ENCODE assay signal across 16 mouse cellular contexts in genomic region chr2:70333553-70333952, GRCm38 (mm10).
DNase-seq lines count a peak whose midpoint lies in the region; ATAC-seq and TF ChIP-seq lines count a peak whose summit lies in the region.
"Had no signal": no experiment of that assay in that cellular context is flagged by ENCODE, and none has a peak within 500 bp of the region (broad histone marks: within the 10 kb centered on the region; RNA-seq: fewer than 3 reads in every experiment).

No protein-coding gene starts in this region.

- H3K27me3 ChIP-seq in lung, postnatal 0 days (replicated peaks; ENCODE audit: insufficient read depth, low read length) = no peaks in the 10 kb centered on the region
- no peaks in the 10 kb centered on the region for H3K27me3 ChIP-seq in forebrain, embryonic 14.5 days (replicated peaks; ENCODE audit: control insufficient read depth, insufficient read depth, low read length)
- H3K27me3 ChIP-seq: CH12.LX had no signal

- WGBS in lung, postnatal 0 days = 41% methylated on average over 6 of the region's 6 CpGs
- 86% methylated on average over 6 of the region's 6 CpGs for WGBS in forebrain, embryonic 14.5 days

- peaks cover 9% of the 10 kb centered on the region; the same call in 1 of the 2 replicates for H3K4me1 ChIP-seq in lung, postnatal 0 days (ENCODE audit: insufficient read depth, low read depth, low read length)
- peaks cover 6% of the 10 kb centered on the region; the same call in 1 of the 2 replicates for H3K4me1 ChIP-seq in forebrain, embryonic 14.5 days (ENCODE audit: control insufficient read depth, insufficient read depth, low read length)

- H3K4me3 ChIP-seq in lung, postnatal 0 days (ENCODE audit: low read depth, low read length) = no peak overlapping the region
- H3K4me3 ChIP-seq in forebrain, embryonic 14.5 days (ENCODE audit: low read depth, low read length) = no peak overlapping the region
- H3K4me3 ChIP-seq: forebrain, embryonic 10.5 days had no signal

- H3K4me2 ChIP-seq in lung, postnatal 0 days (replicated peaks; ENCODE audit: low read depth, low read length) = no peak overlapping the region
- H3K4me2 ChIP-seq in forebrain, embryonic 14.5 days (ENCODE audit: low read length) = no peak overlapping the region
- H3K4me2 ChIP-seq: liver, embryonic 11.5 days had no signal

- H3K36me3 ChIP-seq in lung, postnatal 0 days (ENCODE audit: insufficient read depth, low read length) = no peaks in the 10 kb centered on the region
- H3K36me3 ChIP-seq in forebrain, embryonic 14.5 days (ENCODE audit: control insufficient read depth, insufficient read depth, low read length) = no peaks in the 10 kb centered on the region
- H3K36me3 ChIP-seq: forebrain, embryonic 10.5 days had no signal

- no peak overlapping the region for H3K9ac ChIP-seq in lung, postnatal 0 days (replicated peaks; ENCODE audit: low read depth)
- no peak overlapping the region for H3K9ac ChIP-seq in forebrain, embryonic 14.5 days (ENCODE audit: low read length)

- ATAC-seq in lung, postnatal 0 days = peak; percentile 86
- no peak for ATAC-seq in erythroblast, adult 5-6 weeks (replicated peaks; ENCODE audit: low FRiP score, poor library complexity, severe bottlenecking)
- no peak for ATAC-seq in forebrain, embryonic 14.5 days
- ATAC-seq: hindbrain, embryonic 16.5 days had no signal

- TF ChIP-seq CTCF in lung, postnatal 0 days (IDR thresholded peaks at IDR 0.05) = no peak

- peak; percentile 90 for TF ChIP-seq EP300 in lung, postnatal 0 days (IDR thresholded peaks at IDR 0.05)

- DNase-seq in kidney, postnatal 10 days = peak; percentile 19
- no peak for DNase-seq in kidney, adult 8-10 months
- peak; percentile 95 for DNase-seq in adipocyte (ENCODE audit: low spot score)
- DNase-seq in adrenal gland, postnatal 25 days = peak; percentile 68
- DNase-seq in lung, postnatal 0 days (ENCODE audit: low spot score) = peak; percentile 88
- DNase-seq in forebrain, embryonic 14.5 days (ENCODE audit: low spot score) = no peak
- DNase-seq in yolk sac, embryonic 10.5 days (ENCODE audit: low spot score) = no peak
- DNase-seq: cerebellum, adult 2 months; kidney, postnatal 14 days; layer of hippocampus, postnatal 36 days; right cerebral cortex, postnatal 4 days had no signal

- H3K27ac ChIP-seq in lung, postnatal 0 days (ENCODE audit: low read length) = 0 out of 2 replicates have a peak overlapping the region, but pooled peaks have one; percentile 38
- H3K27ac ChIP-seq in forebrain, embryonic 14.5 days (ENCODE audit: low read depth, low read length) = no peak overlapping the region
- H3K27ac ChIP-seq: forebrain, embryonic 10.5 days had no signal

- no peaks in the 10 kb centered on the region for H3K9me3 ChIP-seq in lung, postnatal 0 days (ENCODE audit: low read length)
- H3K9me3 ChIP-seq in forebrain, embryonic 14.5 days (replicated peaks; ENCODE audit: control insufficient read depth, low read length) = no peaks in the 10 kb centered on the region
- H3K9me3 ChIP-seq: forebrain, embryonic 10.5 days had no signal

Comparison
In these comparisons a context has a peak if more than half of its experiments do, and no peak if none do; other contexts are left out.
1. DNase-seq: peak in kidney, postnatal 10 days (single experiment), adipocyte (single experiment), adrenal gland, postnatal 25 days (single experiment) and lung, postnatal 0 days (single experiment); none in kidney, adult 8-10 months (0 of 2), forebrain, embryonic 14.5 days (single experiment) and yolk sac, embryonic 10.5 days (single experiment).